Mouse (Mus musculus) A20 (cell line): ENCODE measurements around the gene Frmd4b.

Source experiments
- DNase-seq: peaks from one replicate; pipeline ENCODE4 v3.0.0-alpha.2; 2011; ENCODE audit warnings: low read depth, low spot score

The Frmd4b gene

DNA sequence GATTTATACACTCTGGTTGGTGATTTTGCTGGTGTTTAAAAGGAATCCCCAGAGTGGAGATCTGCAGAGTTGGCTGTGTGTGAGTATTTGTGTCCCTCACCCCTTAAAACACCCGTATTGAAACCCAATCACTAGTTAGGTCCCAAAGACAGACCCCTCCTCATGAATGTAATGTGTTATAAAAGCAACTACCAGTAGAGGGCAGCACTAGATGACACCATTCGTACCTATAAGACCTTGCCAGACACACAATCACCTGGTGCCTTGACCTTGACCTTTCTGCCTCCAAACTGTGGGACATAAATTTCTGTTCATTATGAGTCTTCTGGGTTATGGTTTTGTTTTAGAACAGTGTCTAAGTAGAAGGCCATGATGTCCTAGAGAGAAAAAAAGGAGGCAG, 96.8 kb downstream of the Frmd4b start:
- DNase-seq = peak; percentile 26

DNA sequence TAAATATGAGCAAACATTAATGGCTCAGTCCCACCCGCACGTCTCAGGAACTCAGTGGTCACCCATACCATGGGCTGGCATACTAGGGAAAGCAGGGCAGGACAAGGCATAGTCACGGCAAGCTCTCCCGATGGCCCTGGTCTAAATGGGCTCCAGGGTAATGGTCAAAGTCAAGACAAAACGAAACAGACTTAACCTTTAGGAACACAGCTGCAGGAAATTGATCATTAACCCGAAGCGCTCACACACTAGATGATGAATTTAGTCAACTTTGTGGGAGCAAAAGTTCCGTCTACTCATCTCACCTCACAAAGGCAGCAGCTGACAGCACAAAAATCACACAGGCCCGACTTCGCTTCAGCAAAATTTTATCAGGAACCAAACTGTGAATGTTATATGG, 97.8 kb downstream of the Frmd4b start:
- no peak for DNase-seq

DNA sequence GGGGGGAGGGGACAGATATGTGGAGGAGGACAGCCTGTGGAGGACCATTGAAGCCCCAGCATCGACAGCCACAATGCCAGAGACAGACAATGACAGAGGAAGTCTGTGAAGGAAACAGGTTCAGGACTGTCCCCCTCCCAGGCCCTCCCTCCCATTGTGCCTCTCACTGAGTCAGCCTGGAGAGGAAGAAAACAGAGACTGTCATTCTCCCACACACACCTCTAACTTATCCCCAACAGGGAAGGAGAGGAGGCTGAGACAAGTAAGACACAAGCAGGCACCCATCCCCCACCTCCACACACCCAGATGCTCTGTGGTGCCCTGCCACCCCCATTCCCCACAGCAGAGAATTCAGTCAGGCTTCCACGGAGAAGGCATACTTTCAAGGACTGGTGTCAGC, 98.9 kb downstream of the Frmd4b start:
- no peak for DNase-seq

DNA sequence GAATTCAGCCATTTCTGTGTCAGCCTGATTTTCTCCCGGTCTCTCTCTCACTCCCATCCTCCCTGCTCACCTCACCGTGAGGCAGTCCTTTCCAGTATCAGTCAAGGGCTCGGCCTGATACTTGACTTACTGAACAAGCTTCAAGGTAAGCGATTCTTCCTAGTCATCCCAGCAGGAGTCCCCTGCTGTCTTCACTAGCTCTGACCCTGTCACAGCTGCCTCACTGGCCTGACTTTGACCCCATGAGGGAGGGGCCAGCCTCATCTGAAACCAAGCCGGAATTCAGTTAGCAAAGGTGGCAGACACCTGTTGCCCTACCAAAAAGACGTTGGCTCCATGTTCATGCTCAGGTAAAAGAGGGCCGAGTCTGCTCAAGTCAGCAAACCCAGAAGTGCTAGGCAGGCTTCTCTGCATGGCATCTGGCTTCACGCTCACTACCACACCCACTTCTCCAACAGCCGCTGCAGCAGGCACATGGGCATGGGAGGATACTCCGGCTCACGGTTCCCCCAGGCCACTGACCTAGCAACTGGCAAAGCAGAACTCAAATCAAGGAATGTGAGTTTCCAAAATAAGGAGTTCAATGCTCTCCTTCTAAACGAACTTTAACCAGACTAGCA, 99.6 kb downstream of the Frmd4b start:
- no peak for DNase-seq

DNA sequence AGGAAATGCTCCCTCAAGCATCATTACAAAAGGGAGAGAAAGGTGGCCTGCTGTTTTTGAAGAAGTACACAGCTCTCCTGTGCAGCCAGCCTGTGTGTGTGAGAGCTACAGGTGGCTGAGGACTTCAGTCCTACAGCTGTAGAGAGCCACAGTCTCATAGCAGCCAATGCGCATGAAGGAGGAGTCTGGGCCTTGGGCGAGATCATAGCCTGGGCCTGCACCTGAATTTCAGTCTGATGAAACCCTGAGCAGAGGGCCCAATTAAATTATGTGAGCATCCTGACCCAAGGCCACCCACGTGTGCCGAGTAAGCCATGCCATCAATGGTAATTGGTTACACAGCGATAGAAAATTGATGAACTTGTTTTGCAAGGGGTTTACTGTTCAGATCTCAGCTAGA, 100.4 kb downstream of the Frmd4b start:
- no peak for DNase-seq

DNA sequence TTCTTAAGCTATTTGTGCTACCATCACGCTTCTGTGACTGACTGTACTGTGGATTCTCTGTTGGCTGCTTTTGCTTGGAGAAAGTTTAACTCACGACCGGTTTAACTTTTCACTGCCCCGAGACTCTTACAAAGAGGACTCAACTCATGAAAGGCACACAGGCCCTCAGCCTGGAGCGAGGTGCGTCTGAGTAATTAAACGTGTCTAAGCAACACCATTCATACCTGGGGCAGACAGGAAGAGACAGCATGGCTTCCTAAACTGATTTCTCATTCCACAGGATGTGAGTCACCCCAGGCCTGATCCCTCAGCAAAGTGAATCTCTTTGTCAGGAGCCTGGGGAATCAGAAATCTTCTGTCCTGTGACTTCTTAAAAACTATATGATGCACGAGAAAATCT, 106.6 kb downstream of the Frmd4b start:
- DNase-seq = no peak

DNA sequence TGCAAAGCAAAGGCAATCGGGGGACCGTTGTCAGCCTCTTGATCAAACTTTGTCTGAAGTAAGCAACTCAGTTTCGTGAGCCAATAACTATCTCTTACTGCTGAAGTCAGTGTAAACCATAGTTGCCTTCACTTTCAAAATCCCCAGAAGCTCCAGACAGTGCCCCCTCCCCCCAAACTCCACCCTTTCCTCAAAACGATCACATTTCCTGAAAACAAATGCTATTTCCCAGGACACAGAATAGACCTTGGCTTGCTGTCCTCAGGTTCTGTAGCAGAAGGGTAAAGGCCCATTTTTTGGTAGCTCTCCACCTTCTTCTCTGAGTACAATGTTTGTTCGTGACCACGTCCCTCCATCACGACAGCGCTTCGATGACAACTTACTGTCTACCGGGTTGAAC, 107.9 kb downstream of the Frmd4b start:
- no peak for DNase-seq

DNA sequence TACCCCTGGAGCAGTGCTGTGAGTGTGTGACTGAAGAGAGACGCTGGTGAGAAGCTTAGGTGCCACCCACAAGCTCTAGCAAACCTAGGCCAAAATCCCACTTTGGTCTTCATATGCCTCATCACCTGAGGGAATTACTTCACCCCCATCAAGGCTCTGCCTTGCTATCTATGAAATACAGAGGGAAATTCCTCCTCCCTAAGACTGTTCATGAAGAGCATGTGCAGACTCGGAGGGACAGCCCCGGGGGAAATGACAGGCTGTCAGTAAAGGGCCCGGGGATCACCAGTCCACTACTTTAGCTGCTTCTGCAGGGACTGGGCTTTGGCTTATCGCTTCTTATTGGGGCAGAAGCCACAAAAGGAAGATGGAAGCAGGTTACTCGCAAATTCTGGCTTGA, 108.9 kb downstream of the Frmd4b start:
- no peak for DNase-seq

DNA sequence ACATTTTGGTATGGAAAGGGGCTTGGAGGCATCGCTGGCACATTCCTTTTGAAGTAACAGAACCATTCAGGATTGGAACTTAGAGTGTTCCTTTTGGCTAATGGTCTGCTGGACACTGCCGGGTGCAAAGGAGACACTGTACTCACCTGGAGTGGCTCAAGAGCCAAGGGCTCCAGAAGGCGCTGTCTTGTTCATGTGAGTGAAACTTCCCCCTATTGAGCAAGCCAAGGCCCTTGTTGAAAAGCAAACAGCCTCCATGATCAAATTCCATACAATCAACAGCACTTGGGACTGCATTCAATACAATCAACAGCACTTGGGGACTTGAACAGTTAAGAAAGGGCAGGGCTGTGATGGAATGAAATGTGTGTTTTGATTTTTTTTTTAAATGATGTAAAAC, 109.4 kb downstream of the Frmd4b start:
- no peak for DNase-seq

DNA sequence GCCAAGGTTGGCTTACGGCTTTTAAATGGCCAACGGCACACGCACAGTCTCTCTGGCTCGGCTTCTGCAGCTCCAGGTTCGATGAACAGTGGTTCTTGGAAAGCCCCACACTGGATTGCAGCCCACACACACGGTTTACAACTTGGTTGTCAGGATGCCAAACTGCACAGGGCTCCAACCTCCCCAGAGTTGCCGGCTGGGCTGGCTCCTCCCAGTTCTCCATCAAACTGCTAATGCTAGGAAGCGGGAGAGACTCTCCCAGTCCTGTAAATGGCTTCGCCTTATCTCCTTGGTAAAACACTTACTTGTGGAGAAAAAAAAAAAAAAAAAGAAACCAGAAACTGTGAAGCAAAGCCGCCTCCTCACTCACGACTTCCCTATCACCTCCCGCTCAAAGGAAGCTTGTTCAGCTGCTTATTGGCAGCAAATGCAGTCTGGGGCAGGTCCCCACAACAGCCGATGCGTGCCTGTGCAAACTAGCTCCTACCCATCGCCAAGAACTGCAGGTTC, 111.1 kb downstream of the Frmd4b start:
- no peak for DNase-seq

DNA sequence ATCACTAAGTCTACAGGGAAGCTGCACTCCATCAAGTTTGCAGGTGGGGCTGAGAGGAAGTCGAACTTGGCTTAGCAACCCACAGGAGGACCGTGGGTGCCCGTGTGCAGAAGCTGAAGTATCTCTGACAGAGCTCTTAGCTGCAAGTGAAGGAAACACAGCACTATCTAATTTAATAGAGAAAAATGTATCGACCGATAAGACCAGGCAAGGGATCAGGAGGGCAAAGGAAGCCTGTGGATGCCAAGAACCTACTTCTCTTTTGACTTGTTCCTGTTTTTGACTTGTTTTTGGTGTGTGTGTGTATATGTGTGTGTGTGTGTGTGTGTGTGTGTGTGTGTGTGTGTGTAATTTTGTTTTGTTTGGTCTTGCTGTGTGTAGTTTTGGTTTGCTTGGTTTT, 112.7 kb downstream of the Frmd4b start:
- no peak for DNase-seq

DNA sequence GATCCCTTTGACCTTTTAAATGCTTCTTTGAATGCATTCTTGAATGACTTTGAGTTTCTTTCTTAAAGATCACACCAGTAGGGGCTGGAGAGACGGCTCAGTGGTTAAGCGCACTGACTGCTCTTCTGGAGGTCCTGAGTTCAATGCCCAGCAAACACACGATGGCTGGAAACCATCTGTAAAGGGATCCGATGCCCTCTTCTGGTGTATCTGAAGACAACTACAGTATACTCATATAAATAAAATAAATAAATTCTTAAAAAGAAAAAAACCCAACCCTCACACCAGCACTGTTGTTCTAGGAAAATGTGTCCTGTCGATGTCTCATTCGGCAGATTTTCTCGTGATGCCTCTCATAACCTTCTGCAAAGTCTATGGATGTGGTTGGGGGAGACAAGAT, 116.3 kb downstream of the Frmd4b start:
- no peak for DNase-seq

DNA sequence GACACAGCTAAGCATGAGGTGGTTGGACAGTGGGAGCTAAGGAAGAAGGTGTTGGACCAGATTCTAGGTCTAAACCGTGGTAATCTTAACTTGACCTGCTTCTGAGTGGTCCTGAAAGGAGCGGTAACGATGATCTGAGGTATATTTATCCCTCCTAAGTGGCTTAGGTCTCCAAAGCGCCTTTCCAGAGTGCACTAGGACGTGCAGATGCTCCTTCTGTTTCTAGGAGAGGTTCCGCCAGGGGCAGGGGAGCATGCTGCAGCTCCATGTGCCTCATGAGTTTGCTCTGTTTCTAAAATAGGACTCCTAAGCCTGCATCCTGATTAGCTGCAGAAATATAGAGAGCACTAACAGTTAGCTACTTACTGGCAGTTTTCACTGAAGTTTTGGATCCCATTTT, 117.1 kb downstream of the Frmd4b start:
- no peak for DNase-seq

DNA sequence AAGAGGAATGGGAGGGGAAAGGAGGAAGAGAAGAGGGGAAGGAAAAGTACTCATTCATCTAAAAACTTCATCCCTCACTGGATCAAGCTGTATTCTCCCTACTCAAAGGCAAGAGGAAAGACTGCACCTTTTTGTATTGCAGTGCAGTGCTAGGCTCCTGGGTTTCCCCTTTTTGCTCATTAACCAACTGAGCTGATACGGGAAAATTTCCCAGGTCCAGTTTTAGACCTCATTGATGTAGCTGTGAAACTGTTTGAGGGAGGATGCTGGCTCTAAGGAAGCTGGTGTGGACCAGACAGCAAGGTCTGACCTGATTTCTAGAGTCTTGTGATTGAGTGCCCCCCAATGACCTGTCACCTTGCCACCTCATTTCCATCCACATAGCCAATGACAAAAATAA, 121.3 kb downstream of the Frmd4b start:
- DNase-seq = no peak

DNA sequence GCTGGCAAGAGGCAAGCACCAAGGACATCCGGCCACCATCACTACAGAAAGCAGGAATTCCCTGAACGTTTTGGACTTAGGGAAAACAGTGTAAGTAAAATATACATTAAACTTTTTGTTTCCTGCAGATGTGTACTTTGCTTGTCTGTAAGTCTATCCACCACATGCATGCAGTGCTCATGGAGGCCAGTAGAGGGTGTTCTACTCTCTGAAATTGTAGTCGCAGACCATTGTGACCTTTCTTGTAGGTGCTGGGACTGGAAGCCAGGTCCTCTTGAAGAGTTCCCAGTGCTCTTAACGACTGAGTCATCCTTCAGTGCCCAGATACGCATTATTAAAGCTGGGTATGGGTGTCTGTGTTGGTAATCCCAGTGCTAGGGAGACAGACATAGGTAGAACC, 126.3 kb downstream of the Frmd4b start:
- DNase-seq = no peak

DNA sequence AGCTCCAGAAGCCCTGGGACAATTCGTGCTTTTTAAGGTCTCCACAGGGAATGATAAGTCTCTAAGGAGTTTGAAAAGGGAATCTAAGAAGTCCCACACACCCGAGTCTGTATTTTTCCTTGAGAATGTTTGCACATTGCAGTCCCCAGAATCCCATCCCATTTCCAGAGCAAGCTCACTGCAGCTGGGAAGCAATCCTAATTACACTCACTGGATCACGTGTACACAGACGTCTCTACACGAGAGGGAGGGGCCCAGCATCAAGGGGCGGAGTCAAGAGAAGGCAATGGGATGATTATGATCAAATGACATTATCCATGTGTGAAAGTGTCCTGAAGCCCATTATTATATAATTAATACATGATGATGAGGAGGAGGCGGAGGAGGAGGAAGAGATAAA, 128.5 kb downstream of the Frmd4b start:
- DNase-seq = no peak

DNA sequence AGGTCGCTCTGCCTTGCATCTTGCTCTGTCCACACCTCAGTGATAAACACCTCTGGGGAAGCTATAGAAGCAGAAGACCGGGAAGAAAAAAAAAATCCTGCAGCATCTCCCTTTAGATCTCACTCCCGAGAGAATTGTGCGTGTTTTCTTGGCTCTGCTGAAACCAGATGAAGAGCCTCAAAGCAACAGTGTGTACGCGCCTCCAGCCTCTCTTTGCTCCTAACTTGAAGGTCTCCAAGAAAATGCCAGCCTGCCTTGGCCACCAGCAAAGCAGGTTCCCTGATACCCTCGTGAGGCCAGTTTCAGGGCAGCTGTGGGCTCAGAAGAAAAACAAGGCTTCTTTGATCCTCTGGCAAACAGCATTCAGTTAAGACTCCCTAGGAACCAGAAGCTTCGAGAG, 129.1 kb downstream of the Frmd4b start:
- no peak for DNase-seq

DNA sequence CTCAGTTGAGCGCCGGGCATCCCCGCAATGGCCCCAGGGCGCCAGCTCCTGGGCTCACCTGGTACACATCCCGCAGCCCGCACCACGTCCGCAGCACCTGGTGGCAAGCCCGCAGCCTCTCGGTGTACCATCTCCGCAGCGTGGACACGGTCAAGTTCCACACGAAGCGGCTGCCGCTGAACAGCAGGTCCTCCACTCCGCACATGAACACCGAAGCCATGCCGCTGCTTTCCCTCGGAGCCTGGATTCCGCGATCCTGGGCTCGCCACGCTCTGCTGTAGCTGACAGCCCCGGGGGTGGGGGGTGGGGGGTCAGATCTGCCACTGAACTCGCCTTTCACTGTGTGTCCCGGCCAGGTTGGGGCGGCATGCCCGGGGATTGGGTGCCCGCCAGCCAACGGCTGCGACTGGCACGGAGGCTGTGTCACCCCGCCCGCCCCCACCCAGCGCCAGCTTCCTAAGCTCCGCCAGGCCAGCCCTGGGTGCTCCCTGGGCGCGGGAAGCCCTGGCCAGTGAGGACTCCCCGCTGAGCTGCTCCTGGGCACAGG, 129.7 kb downstream of the Frmd4b start:
- no peak for DNase-seq

DNA sequence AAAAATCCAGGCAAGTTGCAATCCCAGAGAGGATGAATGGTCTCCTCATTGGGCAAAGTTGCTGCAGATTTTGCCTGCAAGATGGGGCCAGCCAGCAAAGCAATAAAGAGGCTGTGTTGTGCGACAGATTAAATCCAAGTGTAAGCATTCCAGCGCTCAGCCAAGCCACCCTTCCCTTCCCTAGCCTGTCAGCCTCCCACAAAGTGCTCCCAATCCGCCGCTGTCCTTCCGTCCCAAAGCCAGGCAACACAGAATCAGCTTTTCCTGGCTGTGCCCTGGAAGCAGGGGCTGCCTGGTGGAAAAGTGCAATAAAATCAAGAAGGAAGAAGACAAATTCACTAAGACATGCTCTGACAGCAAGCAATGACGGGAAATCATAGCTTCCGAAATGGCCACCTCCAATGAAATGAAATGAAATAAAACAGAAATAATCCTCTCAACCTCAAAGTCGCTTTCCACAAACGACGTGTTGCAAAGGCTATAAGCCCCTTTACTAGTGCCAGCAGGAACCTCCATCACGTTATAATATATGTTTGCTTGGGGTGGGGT, 130.5 kb downstream of the Frmd4b start:
- DNase-seq = no peak

DNA sequence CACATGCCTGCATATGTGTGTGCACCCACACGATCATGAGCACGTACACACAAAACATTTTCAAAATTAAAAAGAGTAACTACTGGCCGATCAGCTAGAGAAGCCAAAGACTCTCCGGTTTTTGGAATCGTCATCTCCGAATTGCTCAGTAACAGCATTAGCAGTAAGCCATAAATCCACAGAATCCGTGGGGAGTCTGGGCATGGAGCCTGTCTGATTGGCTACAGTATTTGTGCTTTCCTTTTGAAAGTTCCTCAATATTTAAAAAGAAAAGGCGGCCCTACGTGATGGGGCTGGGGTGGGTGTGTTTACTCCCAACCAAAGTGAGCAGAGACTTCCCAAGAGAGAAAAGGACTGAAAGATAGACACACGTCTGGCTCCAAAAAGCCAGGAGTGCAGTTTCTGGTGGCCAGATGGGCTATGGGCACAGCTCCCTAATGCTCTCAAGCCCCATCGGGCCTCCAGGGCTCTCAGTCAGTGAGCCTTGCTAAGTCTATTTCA, 131.4 kb downstream of the Frmd4b start:
- DNase-seq = no peak

DNA sequence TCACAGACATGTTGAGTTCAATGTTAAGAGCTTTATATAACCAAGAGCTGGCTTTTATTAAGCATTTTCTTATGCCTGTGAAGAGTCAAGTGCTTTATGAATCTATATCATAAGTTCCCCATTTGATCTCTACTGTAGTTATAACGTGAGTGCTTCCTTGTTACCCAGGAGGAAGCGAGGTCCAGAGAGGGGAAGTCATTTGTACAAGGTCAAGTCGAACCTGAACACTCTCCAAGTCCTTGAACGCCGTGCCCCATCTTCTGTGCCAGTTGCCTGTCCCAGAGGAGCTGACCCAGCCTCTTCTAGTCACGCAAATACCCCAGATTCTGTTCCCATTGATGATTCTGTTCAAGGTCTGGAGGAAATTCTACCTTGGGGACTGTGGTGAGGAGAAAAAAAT, 135.4 kb downstream of the Frmd4b start:
- no peak for DNase-seq

DNA sequence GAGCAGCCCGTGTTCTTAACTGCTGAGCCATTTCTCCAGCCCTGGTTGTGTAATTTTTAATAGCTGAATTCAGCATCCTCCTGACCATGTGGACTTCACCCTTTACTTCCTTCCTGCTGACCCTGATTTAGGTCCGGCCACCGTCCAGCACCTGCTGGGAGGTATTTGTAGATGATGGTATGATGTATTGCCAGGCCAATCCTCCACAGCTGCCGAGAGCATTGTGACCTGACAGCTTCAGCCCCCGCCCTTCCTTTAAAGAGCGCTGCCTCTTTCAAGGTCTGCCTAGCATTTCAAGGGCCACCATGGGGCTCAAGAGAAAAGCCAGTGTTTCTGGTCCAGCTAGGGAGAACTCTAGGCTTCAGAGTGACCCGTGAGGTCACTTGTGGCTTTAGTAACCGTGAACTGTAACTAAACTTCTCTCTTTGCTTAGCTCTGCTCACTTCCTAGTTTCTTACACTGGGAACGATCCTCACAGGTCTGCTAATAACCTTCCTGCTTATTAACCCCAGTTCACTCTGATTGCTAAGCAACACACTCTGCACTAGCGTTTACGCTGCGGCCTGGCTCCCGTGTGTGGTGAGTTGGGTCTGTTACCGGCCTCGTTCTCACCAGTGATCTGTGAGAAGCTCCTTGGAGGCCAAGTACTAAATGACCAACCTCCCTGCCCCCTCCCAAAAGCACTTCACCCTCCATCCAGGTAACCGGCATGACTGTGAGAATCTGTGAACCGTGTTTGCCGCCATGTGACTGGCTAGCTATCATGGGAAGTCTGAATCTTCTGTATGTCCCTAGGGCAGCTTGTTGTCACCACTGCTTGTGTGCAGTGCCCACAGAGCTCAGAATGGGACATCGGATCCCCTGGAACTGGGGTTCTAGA, 138.1 kb downstream of the Frmd4b start:
- DNase-seq = no peak
